Mouse (Mus musculus) bone marrow, adult 2 months (tissue): ENCODE results near the gene Gpatch2l.

Experiments
- CTCF ChIP-seq: fragments of 200-500 bp; IDR thresholded peaks from 2 replicates; pipeline ENCODE4 v1.5.1; 2011; ENCODE audit warnings: low read length, control low read depth; ENCODE audit not compliant: control insufficient read depth, insufficient read depth
- POLR2A ChIP-seq: fragments of 200-500 bp; IDR thresholded peaks from 2 replicates; pipeline ENCODE4 v1.6.1; 2011; ENCODE audit warnings: low read depth, mild to moderate bottlenecking, control low read depth, low read length, borderline replicate concordance; ENCODE audit not compliant: control insufficient read depth

- TF ChIP-seq CTCF (no peak), POLR2A (no peak)
Measured at GRCm38 (mm10) chr12:86329813-86330212, 88.2 kb downstream of the Gpatch2l start.
